Mouse (Mus musculus): Measurements from ENCODE around the gene Fam216a.
"Not testable (repeated sequence)": the region's sequence is repeated elsewhere in the genome, so short reads cannot be mapped to it uniquely, and the experiment has no call there.

The Fam216a gene

GRCm38 (mm10) chr5:122372192-122372769 lies at the start of gene Fam216a:
Gene Fam216a (minus strand): TSS chr5:122372364.
- peak; percentile 83 for DNase-seq (ENCODE audit: extremely low read depth, low read depth, low spot score)

GRCm38 (mm10) chr5:122421271-122422068 lies 49.3 kb upstream of the Fam216a start, which contains the start of gene Anapc7:
Gene Anapc7 (plus strand): TSS chr5:122421693.
- no peak for DNase-seq (ENCODE audit: extremely low read depth, low read depth, low spot score)

GRCm38 (mm10) chr5:122420676-122421075 lies 48.5 kb upstream of the Fam216a start:
- DNase-seq (ENCODE audit: extremely low read depth, low read depth, low spot score) = not testable (repeated sequence)

GRCm38 (mm10) chr5:122415465-122415864 lies 43.3 kb upstream of the Fam216a start:
- DNase-seq (ENCODE audit: extremely low read depth, low read depth, low spot score) = no peak

GRCm38 (mm10) chr5:122414351-122414750 lies 42.2 kb upstream of the Fam216a start:
- DNase-seq (ENCODE audit: extremely low read depth, low read depth, low spot score) = no peak

- DNase-seq (ENCODE audit: extremely low read depth, low read depth, low spot score) = no peak
Measured at GRCm38 (mm10) chr5:122412826-122413225, 40.7 kb upstream of the Fam216a start.

- no peak for DNase-seq (ENCODE audit: extremely low read depth, low read depth, low spot score)
Measured at GRCm38 (mm10) chr5:122411892-122412291, 39.7 kb upstream of the Fam216a start.

- DNase-seq (ENCODE audit: extremely low read depth, low read depth, low spot score) = no peak
Measured at GRCm38 (mm10) chr5:122409692-122410645, 37.8 kb upstream of the Fam216a start.

- DNase-seq (ENCODE audit: extremely low read depth, low read depth, low spot score) = no peak
Measured at GRCm38 (mm10) chr5:122405537-122405936, 33.4 kb upstream of the Fam216a start.

GRCm38 (mm10) chr5:122403362-122403761 lies 31.2 kb upstream of the Fam216a start:
- no peak for DNase-seq (ENCODE audit: extremely low read depth, low read depth, low spot score)

GRCm38 (mm10) chr5:122402772-122403171 lies 30.6 kb upstream of the Fam216a start:
- no peak for DNase-seq (ENCODE audit: extremely low read depth, low read depth, low spot score)

- no peak for DNase-seq (ENCODE audit: extremely low read depth, low read depth, low spot score)
Measured at GRCm38 (mm10) chr5:122402160-122402559, 30.0 kb upstream of the Fam216a start.

- no peak for DNase-seq (ENCODE audit: extremely low read depth, low read depth, low spot score)
Measured at GRCm38 (mm10) chr5:122401303-122401640, 29.1 kb upstream of the Fam216a start.

- DNase-seq (ENCODE audit: extremely low read depth, low read depth, low spot score) = no peak
Measured at GRCm38 (mm10) chr5:122400628-122401302, 28.6 kb upstream of the Fam216a start.

GRCm38 (mm10) chr5:122399871-122400270 lies 27.7 kb upstream of the Fam216a start:
- no peak for DNase-seq (ENCODE audit: extremely low read depth, low read depth, low spot score)

- no peak for DNase-seq (ENCODE audit: extremely low read depth, low read depth, low spot score)
Measured at GRCm38 (mm10) chr5:122397495-122397894, 25.3 kb upstream of the Fam216a start.

- no peak for DNase-seq (ENCODE audit: extremely low read depth, low read depth, low spot score)
Measured at GRCm38 (mm10) chr5:122396791-122397190, 24.6 kb upstream of the Fam216a start.

- no peak for DNase-seq (ENCODE audit: extremely low read depth, low read depth, low spot score)
Measured at GRCm38 (mm10) chr5:122393887-122394286, 21.7 kb upstream of the Fam216a start.

GRCm38 (mm10) chr5:122392227-122393004 lies 20.3 kb upstream of the Fam216a start:
- DNase-seq (ENCODE audit: extremely low read depth, low read depth, low spot score) = no peak

- peak; percentile 25 for DNase-seq (ENCODE audit: extremely low read depth, low read depth, low spot score)
Measured at GRCm38 (mm10) chr5:122391786-122392180, 19.6 kb upstream of the Fam216a start, which contains the start of gene Arpc3. Gene Arpc3 (plus strand): TSS chr5:122391878.

All from fat pad, adult 2 months (tissue).